Mouse (Mus musculus): ENCODE measurements at regions not wholly inside any gene's neighbourhood (a gene's known extent, or its start where the extent isn't known, plus 50 kb on each side); places are given as distances from the start of the nearest gene placed in this dataset.

- DNase-seq (ENCODE audit: low spot score) = no peak
These were observed 355.5 kb upstream of the Npvf start for GRCm38 (mm10) chr6:51009526-51010340.

- no peak for DNase-seq (ENCODE audit: low spot score)
These were observed 356.3 kb upstream of the Npvf start for GRCm38 (mm10) chr6:51010536-51010935.

GRCm38 (mm10) chr6:51012086-51012830, 358.0 kb upstream of the Npvf start:
- DNase-seq (ENCODE audit: low spot score) = no peak

- DNase-seq (ENCODE audit: low spot score) = no peak
These were observed 361.5 kb upstream of the Npvf start for GRCm38 (mm10) chr6:51015735-51016134.

GRCm38 (mm10) chr6:51016441-51017070, 362.3 kb upstream of the Npvf start:
- DNase-seq (ENCODE audit: low spot score) = no peak

GRCm38 (mm10) chr6:51017260-51017999, 363.2 kb upstream of the Npvf start:
- no peak for DNase-seq (ENCODE audit: low spot score)

- DNase-seq (ENCODE audit: low spot score) = no peak
These were observed 367.0 kb upstream of the Npvf start for GRCm38 (mm10) chr6:51021206-51021605.

- no peak for DNase-seq (ENCODE audit: low spot score)
These were observed 369.1 kb upstream of the Npvf start for GRCm38 (mm10) chr6:51023361-51023760.

GRCm38 (mm10) chr6:51024756-51025155, 370.5 kb upstream of the Npvf start:
- DNase-seq (ENCODE audit: low spot score) = no peak

GRCm38 (mm10) chr6:51025411-51025810, 371.2 kb upstream of the Npvf start:
- no peak for DNase-seq (ENCODE audit: low spot score)

GRCm38 (mm10) chr6:51027296-51027695, 373.1 kb upstream of the Npvf start:
- no peak for DNase-seq (ENCODE audit: low spot score)

- no peak for DNase-seq (ENCODE audit: low spot score)
These were observed 375.3 kb upstream of the Npvf start for GRCm38 (mm10) chr6:51029516-51029915.

GRCm38 (mm10) chr6:51029953-51030352, 375.7 kb upstream of the Npvf start:
- no peak for DNase-seq (ENCODE audit: low spot score)

GRCm38 (mm10) chr6:51033835-51034234, 379.6 kb upstream of the Npvf start:
- DNase-seq (ENCODE audit: low spot score) = no peak

GRCm38 (mm10) chr6:51036074-51036473, 381.8 kb upstream of the Npvf start:
- DNase-seq (ENCODE audit: low spot score) = no peak

- DNase-seq (ENCODE audit: low spot score) = no peak
These were observed 382.3 kb upstream of the Npvf start for GRCm38 (mm10) chr6:51036553-51036952.

- DNase-seq (ENCODE audit: low spot score) = no peak
These were observed 382.7 kb upstream of the Npvf start for GRCm38 (mm10) chr6:51036956-51037355.

- no peak for DNase-seq (ENCODE audit: low spot score)
These were observed 385.4 kb upstream of the Npvf start for GRCm38 (mm10) chr6:51039486-51040180.

- DNase-seq (ENCODE audit: low spot score) = no peak
These were observed 388.5 kb upstream of the Nfe2l3 start for GRCm38 (mm10) chr6:51043970-51044369.

- no peak for DNase-seq (ENCODE audit: low spot score)
These were observed 387.6 kb upstream of the Nfe2l3 start for GRCm38 (mm10) chr6:51044873-51045272.

GRCm38 (mm10) chr6:51052451-51052921, 380.0 kb upstream of the Nfe2l3 start:
- DNase-seq (ENCODE audit: low spot score) = no peak
